Mouse (Mus musculus): ENCODE measurements at regions not wholly inside any gene's neighbourhood (a gene's known extent, or its start where the extent isn't known, plus 50 kb on each side); places are given as distances from the start of the nearest gene placed in this dataset.

DNA sequence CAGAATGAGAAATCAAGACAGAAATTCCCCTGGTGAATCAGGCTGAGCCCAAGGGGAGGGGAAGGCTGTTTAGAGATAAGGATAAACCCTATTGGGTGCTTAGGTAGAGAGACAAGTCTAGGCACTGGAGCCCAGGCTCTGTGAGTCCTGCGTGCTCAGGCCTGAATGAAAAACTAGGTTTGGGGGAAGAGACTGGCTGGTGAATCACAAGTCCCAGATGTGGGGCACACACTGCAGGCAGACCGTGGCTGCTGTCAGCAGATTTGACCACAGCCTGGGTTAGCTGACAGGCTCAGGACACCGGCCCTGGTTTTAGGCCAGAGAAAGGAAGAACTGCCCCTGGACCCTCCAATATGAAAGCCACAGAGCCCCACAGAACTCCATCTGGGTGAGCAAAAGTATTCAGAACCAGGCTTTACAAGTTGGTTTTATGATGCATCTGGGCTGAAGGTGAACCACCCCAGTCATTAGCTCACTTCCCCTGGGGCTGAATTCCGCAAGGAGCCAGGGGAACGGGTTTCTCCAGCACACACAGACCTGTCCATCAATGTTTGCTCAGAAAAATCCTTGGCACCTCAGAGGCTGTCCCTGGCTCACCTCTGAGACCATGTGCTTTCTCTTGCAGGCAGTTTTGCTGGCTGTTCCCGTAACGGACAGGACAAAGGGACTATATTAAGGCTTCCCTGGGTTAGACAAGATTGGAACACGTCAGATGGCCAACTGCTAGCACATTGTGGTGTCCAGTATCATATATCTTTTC lies 73.8 kb upstream of the Eif4g2 start:
- H3K27me3 ChIP-seq (replicated peaks; ENCODE audit: low read depth, poor library complexity, severe bottlenecking), result no peaks in the 10 kb centered on the region
- H3K9me3 ChIP-seq, result no peaks in the 10 kb centered on the region
- peaks cover 24% of the 10 kb centered on the region for H3K4me1 ChIP-seq
- no peaks in the 10 kb centered on the region for H3K36me3 ChIP-seq (replicated peaks)
- H3K4me3 ChIP-seq, result no peak overlapping the region
- peak overlapping the region; percentile 72 for H3K27ac ChIP-seq (replicated peaks)
- DNase-seq (ENCODE audit: low spot score), result peak; percentile 65
- WGBS, result 41% methylated on average over 8 of the region's 8 CpGs

DNA sequence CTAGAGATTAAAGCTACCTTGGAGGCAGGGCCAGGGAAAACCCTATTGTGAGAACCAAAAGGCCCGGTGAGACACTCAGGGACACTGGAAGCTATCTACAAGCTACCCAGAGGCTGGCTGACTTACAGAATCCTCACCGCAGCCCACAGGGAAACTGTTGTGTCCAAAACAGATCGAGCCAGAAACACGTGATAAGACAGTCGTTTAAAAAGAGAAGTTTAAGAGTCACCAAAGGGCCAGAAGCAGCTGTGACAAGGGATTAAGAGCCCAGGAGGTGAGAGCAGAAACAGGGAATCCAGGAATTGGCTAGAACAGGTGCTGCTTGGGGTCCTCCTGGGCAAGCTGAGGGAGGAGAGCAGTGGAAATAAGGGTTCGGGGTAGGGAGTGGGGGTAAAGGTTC lies 73.2 kb upstream of the Eif4g2 start:
- H3K9me3 ChIP-seq, result no peaks in the 10 kb centered on the region
- peak overlapping the region; percentile 72; the same call in 1 of the 2 replicates for H3K27ac ChIP-seq (replicated peaks)
- no peak overlapping the region for H3K4me3 ChIP-seq
- H3K36me3 ChIP-seq (replicated peaks), result no peaks in the 10 kb centered on the region
- no peaks in the 10 kb centered on the region for H3K27me3 ChIP-seq (replicated peaks; ENCODE audit: low read depth, poor library complexity, severe bottlenecking)
- H3K4me1 ChIP-seq, result peaks cover 24% of the 10 kb centered on the region
- DNase-seq (ENCODE audit: low spot score), result no peak
- WGBS, result 55% methylated on average over 6 of the region's 6 CpGs

DNA sequence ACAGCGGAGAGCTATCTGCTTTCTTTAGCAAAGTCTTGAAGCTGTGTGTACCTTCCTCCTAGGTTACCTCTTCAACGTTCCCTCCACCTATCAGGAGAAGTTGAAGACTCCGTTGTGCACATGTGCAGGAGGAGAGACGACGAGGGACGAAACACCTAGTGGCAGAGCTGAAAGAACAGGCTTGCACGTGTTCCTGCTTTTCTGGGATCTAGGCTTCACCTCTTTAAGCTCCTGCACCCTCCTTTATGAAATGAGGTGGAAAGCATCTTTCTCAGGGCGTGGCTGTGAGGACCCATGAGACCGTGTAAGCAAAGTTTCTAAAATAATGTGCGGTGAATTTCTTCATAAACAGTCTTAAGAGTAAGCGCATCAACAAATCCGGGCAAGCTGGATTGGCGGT lies 71.4 kb upstream of the Eif4g2 start:
- H3K27ac ChIP-seq (replicated peaks), result no peak overlapping the region
- no peak for DNase-seq (ENCODE audit: low spot score)
- H3K27me3 ChIP-seq (replicated peaks; ENCODE audit: low read depth, poor library complexity, severe bottlenecking), result no peaks in the 10 kb centered on the region
- H3K9me3 ChIP-seq, result no peaks in the 10 kb centered on the region
- H3K4me1 ChIP-seq, result peaks cover 24% of the 10 kb centered on the region
- no peak overlapping the region for H3K4me3 ChIP-seq
- no peaks in the 10 kb centered on the region for H3K36me3 ChIP-seq (replicated peaks)
- WGBS, result 88% methylated on average over 13 of the region's 13 CpGs

DNA sequence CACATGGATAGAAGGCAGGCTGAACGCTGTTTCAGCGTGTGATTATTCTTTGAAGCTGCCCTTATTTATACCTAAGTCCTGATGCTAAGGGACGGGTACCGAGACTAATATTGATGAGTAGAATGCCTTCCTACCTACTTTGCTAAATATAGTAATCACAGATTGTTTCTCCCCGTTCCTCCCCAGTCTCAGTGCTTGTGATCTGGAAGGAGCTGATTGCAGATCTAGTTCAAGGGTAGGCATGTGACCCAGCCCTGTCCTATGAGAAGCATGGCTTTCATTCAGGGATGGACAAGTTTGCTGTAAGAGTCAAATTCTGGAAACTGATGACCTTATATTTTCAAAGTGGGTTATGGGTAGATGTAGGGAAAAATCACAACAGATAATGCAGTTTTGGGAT lies 67.7 kb upstream of the Eif4g2 start:
- Histone ChIP-seq H3K36me3 (replicated peaks) (no peaks in the 10 kb centered on the region), H3K4me1 (no peaks in the 10 kb centered on the region), H3K27me3 (replicated peaks; ENCODE audit: low read depth, poor library complexity, severe bottlenecking) (no peaks in the 10 kb centered on the region), H3K4me3 (no peak overlapping the region), H3K27ac (replicated peaks) (no peak overlapping the region), H3K9me3 (no peaks in the 10 kb centered on the region)
- no peak for DNase-seq (ENCODE audit: low spot score)
- 91% methylated on average over 5 of the region's 5 CpGs for WGBS

DNA sequence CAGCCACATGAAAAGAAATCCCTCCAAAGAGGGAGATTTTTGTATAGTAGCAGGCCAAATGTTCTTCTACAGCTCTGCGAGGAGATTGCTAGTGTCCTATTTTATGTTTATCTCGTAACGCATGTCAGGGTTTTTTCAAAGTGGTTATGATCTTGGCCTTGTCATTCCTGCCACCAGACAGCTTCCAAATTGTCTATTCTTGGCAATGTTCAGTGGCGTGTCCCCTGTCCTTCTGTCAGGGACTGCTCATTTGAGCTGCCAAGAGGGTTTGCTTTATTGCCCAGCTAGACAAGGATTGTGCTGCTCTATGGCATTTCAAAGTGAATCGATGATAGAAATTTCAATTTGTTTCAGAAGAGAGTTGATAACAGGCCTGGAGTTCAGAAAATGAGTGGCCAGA lies 67.3 kb upstream of the Eif4g2 start:
- no peaks in the 10 kb centered on the region for H3K27me3 ChIP-seq (replicated peaks; ENCODE audit: low read depth, poor library complexity, severe bottlenecking)
- WGBS, result 91% methylated on average over 5 of the region's 5 CpGs
- no peak for DNase-seq (ENCODE audit: low spot score)
- H3K9me3 ChIP-seq, result no peaks in the 10 kb centered on the region
- no peak overlapping the region for H3K27ac ChIP-seq (replicated peaks)
- no peaks in the 10 kb centered on the region for H3K4me1 ChIP-seq
- no peak overlapping the region for H3K4me3 ChIP-seq
- H3K36me3 ChIP-seq (replicated peaks), result no peaks in the 10 kb centered on the region

DNA sequence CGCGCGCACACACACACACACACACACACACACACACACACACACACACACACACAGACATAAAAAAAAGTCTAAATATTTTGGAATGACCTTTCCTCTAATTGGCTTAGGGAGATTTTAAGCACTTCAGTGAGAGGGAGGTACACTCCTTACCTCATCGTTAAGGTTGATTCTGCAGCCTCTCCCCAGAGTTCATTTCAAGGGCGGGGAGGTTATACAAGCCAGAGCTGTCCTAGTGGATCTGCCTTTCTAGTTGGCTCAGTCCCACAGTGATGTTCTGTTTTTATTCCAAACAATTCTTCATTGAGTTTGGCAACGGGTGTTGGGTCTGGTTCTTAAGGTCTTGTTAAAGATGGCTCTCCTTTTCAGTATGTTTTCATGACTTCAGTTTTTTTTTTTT lies 64.8 kb upstream of the Eif4g2 start:
- H3K9me3 ChIP-seq, result no peaks in the 10 kb centered on the region
- H3K27me3 ChIP-seq (replicated peaks; ENCODE audit: low read depth, poor library complexity, severe bottlenecking), result no peaks in the 10 kb centered on the region
- DNase-seq (ENCODE audit: low spot score), result no peak
- H3K36me3 ChIP-seq (replicated peaks), result no peaks in the 10 kb centered on the region
- 85% methylated on average over 6 of the region's 6 CpGs for WGBS
- H3K27ac ChIP-seq (replicated peaks), result no peak overlapping the region
- H3K4me3 ChIP-seq, result no peak overlapping the region
- no peaks in the 10 kb centered on the region for H3K4me1 ChIP-seq

DNA sequence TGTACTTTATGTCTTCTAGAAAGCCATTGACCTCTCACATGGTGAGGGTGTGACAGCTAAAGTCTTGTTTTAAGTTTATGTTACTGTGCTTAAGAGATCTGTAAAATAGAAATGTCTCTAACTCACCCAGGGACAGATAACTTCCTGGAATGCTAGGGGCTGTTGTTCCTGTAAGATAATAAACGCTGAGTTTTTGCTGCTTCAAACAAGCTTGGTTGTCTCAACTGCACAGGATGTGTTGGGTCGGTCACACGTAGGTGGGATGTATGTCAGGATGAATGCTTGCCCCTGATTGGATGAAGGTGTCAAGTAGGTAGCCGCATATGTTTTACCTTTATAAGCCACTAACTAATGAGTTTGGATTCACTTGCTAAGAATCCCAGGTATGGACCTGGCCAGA lies 63.8 kb upstream of the Eif4g2 start:
- 85% methylated on average over 4 of the region's 4 CpGs for WGBS

DNA sequence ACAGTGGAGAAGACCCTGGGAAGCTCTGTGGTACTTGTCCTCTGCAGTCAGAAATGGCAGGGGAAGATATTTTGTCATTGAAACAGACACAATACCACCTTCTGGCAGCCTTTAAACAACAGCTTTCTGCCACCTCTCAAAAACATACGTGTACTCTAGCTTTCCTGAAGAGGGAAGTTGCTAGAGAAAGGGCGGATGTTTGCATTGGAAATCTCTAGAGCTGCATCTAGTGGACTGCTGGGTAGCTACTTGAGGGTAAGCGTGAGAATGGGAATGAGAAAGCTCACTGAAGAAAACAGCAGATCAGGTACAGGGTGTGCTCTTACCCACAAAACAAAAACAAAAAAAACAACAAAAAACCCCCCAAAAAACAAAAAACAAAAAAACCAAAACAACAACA lies 61.4 kb upstream of the Eif4g2 start:
- Histone ChIP-seq H3K9me3 (no peaks in the 10 kb centered on the region), H3K27me3 (replicated peaks; ENCODE audit: low read depth, poor library complexity, severe bottlenecking) (no peaks in the 10 kb centered on the region), H3K4me3 (no peak overlapping the region), H3K4me1 (peaks cover 3% of the 10 kb centered on the region; the same call in 1 of the 2 replicates), H3K27ac (replicated peaks) (no peak overlapping the region), H3K36me3 (replicated peaks) (no peaks in the 10 kb centered on the region)
- no peak for DNase-seq (ENCODE audit: low spot score)
- 84% methylated on average over 3 of the region's 3 CpGs for WGBS

More for the DNA sequence above, 63.8 kb upstream of the Eif4g2 start:
- no peak for DNase-seq (ENCODE audit: low spot score)
- Histone ChIP-seq H3K27me3 (replicated peaks; ENCODE audit: low read depth, poor library complexity, severe bottlenecking) (no peaks in the 10 kb centered on the region), H3K36me3 (replicated peaks) (no peaks in the 10 kb centered on the region), H3K27ac (replicated peaks) (no peak overlapping the region), H3K4me1 (no peaks in the 10 kb centered on the region), H3K4me3 (no peak overlapping the region), H3K9me3 (no peaks in the 10 kb centered on the region)

DNA sequence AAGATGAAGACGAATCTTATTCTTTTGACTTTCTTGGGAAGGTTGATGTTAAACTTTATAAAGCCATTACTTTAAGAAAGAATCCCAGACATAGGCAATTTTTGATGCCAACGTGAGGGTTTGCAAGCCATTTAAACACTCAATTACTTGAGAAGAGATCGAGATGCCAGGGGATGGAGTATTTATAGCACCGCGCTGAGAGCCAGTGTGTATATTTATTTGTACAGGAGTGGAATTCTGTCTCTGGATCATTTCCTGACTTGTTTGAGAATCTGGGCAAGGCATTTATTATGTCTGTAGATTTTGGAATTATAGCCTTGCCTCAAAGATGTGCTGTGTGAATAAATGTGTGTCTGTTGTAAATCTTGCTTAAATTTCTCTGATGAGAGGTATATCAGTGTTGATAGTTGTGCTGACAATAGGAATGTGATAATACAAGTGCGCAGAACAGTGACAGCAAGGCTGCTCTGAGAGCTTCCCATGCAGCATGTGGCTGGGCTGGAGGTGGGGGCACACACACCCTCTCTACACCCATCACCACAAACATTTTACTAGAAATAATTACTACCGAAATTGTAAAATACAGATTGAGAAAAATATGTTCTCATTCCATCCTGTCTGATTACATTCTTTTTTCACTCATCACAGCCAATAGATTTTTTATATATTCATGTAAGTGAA lies 58.6 kb upstream of the Eif4g2 start:
- no peaks in the 10 kb centered on the region for H3K9me3 ChIP-seq
- H3K27ac ChIP-seq (replicated peaks), result no peak overlapping the region
- peaks cover 3% of the 10 kb centered on the region; the same call in 1 of the 2 replicates for H3K4me1 ChIP-seq
- WGBS, result 87% methylated on average over 7 of the region's 7 CpGs
- H3K36me3 ChIP-seq (replicated peaks), result no peaks in the 10 kb centered on the region
- no peaks in the 10 kb centered on the region for H3K27me3 ChIP-seq (replicated peaks; ENCODE audit: low read depth, poor library complexity, severe bottlenecking)
- no peak for DNase-seq (ENCODE audit: low spot score)
- no peak overlapping the region for H3K4me3 ChIP-seq

DNA sequence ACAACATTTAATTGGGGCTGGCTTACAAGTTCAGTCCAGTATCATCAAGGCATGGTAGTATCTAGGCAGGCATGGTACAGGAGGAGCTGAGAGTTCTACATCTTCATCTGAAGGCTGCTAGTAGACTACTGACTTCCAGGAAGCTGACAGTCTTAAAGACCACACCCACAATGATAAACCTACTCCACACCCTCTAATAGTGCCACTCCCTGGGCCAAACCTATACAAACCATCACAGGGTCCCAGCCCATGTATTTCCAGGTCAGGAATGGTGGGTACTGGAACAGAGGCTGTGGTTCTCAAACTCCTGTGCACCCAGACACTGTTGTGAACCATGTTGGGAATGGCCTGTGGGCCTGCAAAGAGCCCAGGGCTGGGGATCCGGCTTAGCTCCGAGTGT lies 55.2 kb upstream of the Eif4g2 start:
- 88% methylated on average over 2 of the region's 2 CpGs for WGBS
- H3K36me3 ChIP-seq (replicated peaks), result no peaks in the 10 kb centered on the region
- H3K4me3 ChIP-seq, result no peak overlapping the region
- no peaks in the 10 kb centered on the region for H3K27me3 ChIP-seq (replicated peaks; ENCODE audit: low read depth, poor library complexity, severe bottlenecking)
- peaks cover 3% of the 10 kb centered on the region; the same call in 1 of the 2 replicates for H3K4me1 ChIP-seq
- no peaks in the 10 kb centered on the region for H3K9me3 ChIP-seq
- no peak overlapping the region for H3K27ac ChIP-seq (replicated peaks)
- no peak for DNase-seq (ENCODE audit: low spot score)

DNA sequence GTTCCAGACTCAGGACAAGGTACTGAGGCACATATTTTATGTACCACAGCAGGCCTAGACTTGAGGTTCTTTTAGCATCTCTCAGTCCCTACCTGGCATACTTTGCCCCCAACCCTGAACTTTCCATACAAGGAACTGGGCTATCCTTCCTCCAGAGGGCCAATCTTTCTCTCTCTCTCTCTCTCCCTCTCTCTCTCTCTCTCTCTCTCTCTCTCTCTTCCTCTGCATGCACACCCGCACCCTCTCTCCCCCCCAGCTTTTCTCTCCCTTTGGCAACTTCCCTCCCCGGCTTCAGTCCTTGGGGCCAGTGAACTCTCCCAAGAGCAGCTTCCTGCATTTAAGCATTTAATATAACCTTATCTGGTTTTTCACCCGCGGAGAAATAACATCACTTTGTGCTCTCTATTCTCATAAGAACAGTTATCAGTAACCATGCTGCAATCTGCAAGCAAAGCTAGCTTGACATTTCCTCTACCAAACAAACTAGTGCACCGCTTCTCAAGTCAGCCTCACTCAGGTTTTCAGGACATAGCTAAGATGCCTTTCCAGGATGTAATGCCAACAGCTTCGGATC lies 53.3 kb upstream of the Eif4g2 start:
- DNase-seq (ENCODE audit: low spot score), result no peak
- peaks cover 3% of the 10 kb centered on the region; the same call in 1 of the 2 replicates for H3K4me1 ChIP-seq
- no peaks in the 10 kb centered on the region for H3K9me3 ChIP-seq
- WGBS, result 84% methylated on average over 6 of the region's 6 CpGs
- H3K36me3 ChIP-seq (replicated peaks), result no peaks in the 10 kb centered on the region
- H3K4me3 ChIP-seq, result no peak overlapping the region
- H3K27me3 ChIP-seq (replicated peaks; ENCODE audit: low read depth, poor library complexity, severe bottlenecking), result no peaks in the 10 kb centered on the region
- H3K27ac ChIP-seq (replicated peaks), result no peak overlapping the region

DNA sequence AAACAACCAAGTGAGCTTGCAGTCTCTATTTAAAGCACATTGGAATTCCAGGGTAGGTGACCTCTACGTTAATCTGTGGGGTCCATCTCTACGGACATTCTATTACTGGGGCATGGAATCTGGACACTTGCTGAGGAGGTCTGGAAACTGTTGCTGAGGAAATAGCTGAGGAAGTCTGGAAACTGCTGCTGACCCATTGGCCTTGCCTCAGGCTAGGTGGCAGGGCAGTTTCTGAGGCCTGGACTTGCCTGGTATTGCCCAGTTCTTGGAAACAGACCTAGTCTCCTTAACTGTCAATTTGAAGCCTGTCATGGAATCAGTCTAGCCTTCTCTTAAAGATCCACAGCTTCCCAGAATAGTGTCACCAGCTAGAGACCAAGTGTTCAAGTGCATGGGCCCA lies 51.7 kb upstream of the Eif4g2 start:
- no peak for DNase-seq (ENCODE audit: low spot score)
- Histone ChIP-seq H3K4me3 (no peak overlapping the region), H3K36me3 (replicated peaks) (no peaks in the 10 kb centered on the region), H3K27ac (replicated peaks) (no peak overlapping the region), H3K4me1 (no peaks in the 10 kb centered on the region), H3K9me3 (no peaks in the 10 kb centered on the region), H3K27me3 (replicated peaks; ENCODE audit: low read depth, poor library complexity, severe bottlenecking) (no peaks in the 10 kb centered on the region)
- 79% methylated on average over 2 of the region's 2 CpGs for WGBS
